Mouse (Mus musculus) midbrain, embryonic 13.5 days (tissue): ENCODE measurements around the gene Hmgn2. TPM values are rescaled to one million over a fixed set of nuclear protein-coding genes. Genes with fewer than 3 reads are reported as not detected.
"Not testable (repeated sequence)": the region's sequence is repeated elsewhere in the genome, so short reads cannot be mapped to it uniquely, and the experiment has no call there.

Experiments
- ATAC-seq: fragments of 200-750 bp; cut with Nextera tagmentation; 2 replicates; pipeline ENCODE4 v1.8.0; 2017; ENCODE audit warnings: mild to moderate bottlenecking, moderate TSS enrichment, moderate library complexity
- H3K27ac ChIP-seq: fragments of 300-500 bp; sonication (generic); 2 replicates; pipeline ENCODE4 v1.5.1; 2015; ENCODE audit warnings: inconsistent platforms, mild to moderate bottlenecking, moderate library complexity
- H3K27me3 ChIP-seq: fragments of 300-500 bp; sonication (generic); 2 replicates; pipeline ENCODE4 v1.6.1; 2015; ENCODE audit warnings: mild to moderate bottlenecking, inconsistent platforms
- H3K36me3 ChIP-seq: fragments of 300-500 bp; sonication (generic); 2 replicates; pipeline ENCODE4 v1.6.1; 2015; ENCODE audit warnings: mild to moderate bottlenecking, inconsistent platforms
- H3K4me1 ChIP-seq: fragments of 300-500 bp; sonication (generic); replicated peaks from 2 replicates; pipeline ENCODE4 v1.6.1; 2015; ENCODE audit warnings: inconsistent platforms
- H3K4me2 ChIP-seq: fragments of 300-500 bp; sonication (generic); replicated peaks from 2 replicates; pipeline ENCODE4 v1.6.1; 2015; ENCODE audit warnings: moderate library complexity, mild to moderate bottlenecking, inconsistent platforms
- H3K4me3 ChIP-seq: fragments of 300-500 bp; sonication (generic); replicated peaks from 2 replicates; pipeline ENCODE4 v1.5.1; 2015; ENCODE audit warnings: mild to moderate bottlenecking, inconsistent platforms
- H3K9ac ChIP-seq: fragments of 300-500 bp; sonication (generic); replicated peaks from 2 replicates; pipeline ENCODE4 v1.6.1; 2015; ENCODE audit warnings: mild to moderate bottlenecking, inconsistent platforms
- H3K9me3 ChIP-seq: fragments of 300-500 bp; sonication (generic); 2 replicates; pipeline ENCODE4 v1.6.1; 2016; ENCODE audit warnings: mild to moderate bottlenecking, inconsistent platforms
- WGBS: fragments of 180-500 bp; shearing (Covaris S2); methylation state at CpG from one replicate; pipeline ENCODE4 v1.1.7; 2015; 5-methylcytosine and 5-hydroxymethylcytosine counted together
- polyA plus RNA-seq: library from polyadenylated mRNA; unstranded; fragments of >200 nt; fragmentation: Nextera tagmentation; extraction: Ambion mirVana; gene quantifications from 2 replicates; pipeline ENCODE4 v1.2.1, GENCODE M21; 2015

The Hmgn2 gene
- polyA plus RNA-seq, 1 experiment from 2014 or later: 1,712 TPM

GRCm38 (mm10) chr4:133940386-133941260, 27.8 kb downstream of the Hmgn2 start:
- no peaks in the 10 kb centered on the region for H3K36me3 ChIP-seq
- no peak overlapping the region for H3K9ac ChIP-seq
- H3K27ac ChIP-seq: no peak overlapping the region
- ATAC-seq: no peak
- no peaks in the 10 kb centered on the region for H3K27me3 ChIP-seq
- H3K4me2 ChIP-seq: no peak overlapping the region
- no peaks in the 10 kb centered on the region for H3K9me3 ChIP-seq
- H3K4me1 ChIP-seq: no peaks in the 10 kb centered on the region
- H3K4me3 ChIP-seq: no peak overlapping the region
- 89% methylated on average over 13 of the region's 13 CpGs for WGBS

- H3K4me2 ChIP-seq: no peak overlapping the region
- no peak overlapping the region for H3K9ac ChIP-seq
- no peak for ATAC-seq
- no peak overlapping the region for H3K4me3 ChIP-seq
- H3K4me1 ChIP-seq: no peaks in the 10 kb centered on the region
- H3K9me3 ChIP-seq: no peaks in the 10 kb centered on the region
- no peaks in the 10 kb centered on the region for H3K27me3 ChIP-seq
- no peaks in the 10 kb centered on the region for H3K36me3 ChIP-seq
- no peak overlapping the region for H3K27ac ChIP-seq
- 64% methylated on average over 2 of the region's 2 CpGs for WGBS
These were observed 30.4 kb downstream of the Hmgn2 start for GRCm38 (mm10) chr4:133938077-133938476.

GRCm38 (mm10) chr4:133931785-133932184, 36.7 kb downstream of the Hmgn2 start:
- no peak overlapping the region for H3K27ac ChIP-seq
- no peak for ATAC-seq
- no peaks in the 10 kb centered on the region for H3K36me3 ChIP-seq
- no peaks in the 10 kb centered on the region for H3K4me1 ChIP-seq
- no peak overlapping the region for H3K9ac ChIP-seq
- no peaks in the 10 kb centered on the region for H3K9me3 ChIP-seq
- no peak overlapping the region for H3K4me2 ChIP-seq
- no peak overlapping the region for H3K4me3 ChIP-seq
- WGBS: 88% methylated on average over 3 of the region's 3 CpGs
- H3K27me3 ChIP-seq: no peaks in the 10 kb centered on the region

- H3K4me2 ChIP-seq: no peak overlapping the region
- no peaks in the 10 kb centered on the region for H3K9me3 ChIP-seq
- no peak for ATAC-seq
- H3K27me3 ChIP-seq: no peaks in the 10 kb centered on the region
- no peak overlapping the region for H3K27ac ChIP-seq
- no peak overlapping the region for H3K9ac ChIP-seq
- H3K4me3 ChIP-seq: no peak overlapping the region
- no peaks in the 10 kb centered on the region for H3K4me1 ChIP-seq
- no peaks in the 10 kb centered on the region for H3K36me3 ChIP-seq
- WGBS: 14% methylated on average over 10 of the region's 10 CpGs
These were observed 37.1 kb downstream of the Hmgn2 start for GRCm38 (mm10) chr4:133931349-133931748.

- 60% methylated on average over 7 of the region's 7 CpGs for WGBS
These were observed 39.2 kb downstream of the Hmgn2 start for GRCm38 (mm10) chr4:133929278-133929670.

GRCm38 (mm10) chr4:133928576-133929277, 39.7 kb downstream of the Hmgn2 start:
- no peak overlapping the region for H3K27ac ChIP-seq
- H3K36me3 ChIP-seq: no peaks in the 10 kb centered on the region
- H3K4me2 ChIP-seq: no peak overlapping the region
- H3K4me1 ChIP-seq: no peaks in the 10 kb centered on the region
- H3K27me3 ChIP-seq: no peaks in the 10 kb centered on the region
- H3K9ac ChIP-seq: no peak overlapping the region
- no peaks in the 10 kb centered on the region for H3K9me3 ChIP-seq
- no peak overlapping the region for H3K4me3 ChIP-seq
- no peak for ATAC-seq
- WGBS: 69% methylated on average over 15 of the region's 15 CpGs

More at GRCm38 (mm10) chr4:133929278-133929670, 39.2 kb downstream of the Hmgn2 start:
- H3K36me3 ChIP-seq: no peaks in the 10 kb centered on the region
- no peak for ATAC-seq
- H3K4me1 ChIP-seq: no peaks in the 10 kb centered on the region
- H3K4me3 ChIP-seq: no peak overlapping the region
- no peaks in the 10 kb centered on the region for H3K27me3 ChIP-seq
- H3K27ac ChIP-seq: no peak overlapping the region
- H3K9me3 ChIP-seq: no peaks in the 10 kb centered on the region
- no peak overlapping the region for H3K4me2 ChIP-seq
- H3K9ac ChIP-seq: no peak overlapping the region

- Histone ChIP-seq H3K4me1 (no peaks in the 10 kb centered on the region), H3K4me3 (no peak overlapping the region), H3K9me3 (no peaks in the 10 kb centered on the region), H3K4me2 (no peak overlapping the region), H3K27ac (no peak overlapping the region), H3K9ac (no peak overlapping the region), H3K27me3 (no peaks in the 10 kb centered on the region), H3K36me3 (no peaks in the 10 kb centered on the region)
- 76% methylated on average over 4 of the region's 4 CpGs for WGBS
- ATAC-seq: no peak
These were observed 43.2 kb downstream of the Hmgn2 start for GRCm38 (mm10) chr4:133925204-133925603.

- Histone ChIP-seq H3K9me3 (no peaks in the 10 kb centered on the region), H3K4me2 (no peak overlapping the region), H3K9ac (no peak overlapping the region), H3K4me3 (no peak overlapping the region), H3K4me1 (no peaks in the 10 kb centered on the region), H3K36me3 (no peaks in the 10 kb centered on the region), H3K27me3 (no peaks in the 10 kb centered on the region), H3K27ac (no peak overlapping the region)
- 95% methylated on average over 5 of the region's 5 CpGs for WGBS
- ATAC-seq: no peak
These were observed 44.7 kb downstream of the Hmgn2 start for GRCm38 (mm10) chr4:133923743-133924142.

- not testable (repeated sequence) for ATAC-seq, H3K4me1 ChIP-seq, H3K27me3 ChIP-seq, H3K27ac ChIP-seq, H3K36me3 ChIP-seq, H3K4me3 ChIP-seq, H3K4me2 ChIP-seq, H3K9me3 ChIP-seq, H3K9ac ChIP-seq
- 92% methylated on average over 21 of the region's 23 CpGs for WGBS
These were observed 50.2 kb downstream of the Hmgn2 start for GRCm38 (mm10) chr4:133918093-133918825.

Other genes with a start within 250 kb of the Hmgn2 start
- gene Arid1a, start 211.9 kb downstream of the Hmgn2 start, polyA plus RNA-seq: 43.6 and 47.1 TPM in 2 replicates
- gene Rps6ka1, start 80.9 kb downstream of the Hmgn2 start, polyA plus RNA-seq: 19.0 and 19.2 TPM in 2 replicates
- 42.0 and 44.7 TPM in 2 replicates for gene Dhdds, start 32.3 kb upstream of the Hmgn2 start, polyA plus RNA-seq
- 0.59 TPM in 2 replicates for gene Lin28a, start 50.2 kb upstream of the Hmgn2 start, polyA plus RNA-seq
- not detected in 2 replicates for gene Zfp683, start 85.2 kb upstream of the Hmgn2 start, polyA plus RNA-seq
- 0.97 and 1.1 TPM in 2 replicates for gene Crybg2, start 92.2 kb upstream of the Hmgn2 start, polyA plus RNA-seq
- gene Cd52, start 126.4 kb upstream of the Hmgn2 start, polyA plus RNA-seq: 2.2 and 2.7 TPM in 2 replicates
- 9.3 and 11.4 TPM in 2 replicates for gene Ubxn11, start 133.9 kb upstream of the Hmgn2 start, polyA plus RNA-seq
- gene Sh3bgrl3, start 160.1 kb upstream of the Hmgn2 start, polyA plus RNA-seq: 319 and 332 TPM in 2 replicates
- 19.9 and 22.4 TPM in 2 replicates for gene Cep85, start 218.5 kb upstream of the Hmgn2 start, polyA plus RNA-seq
- gene Gm7534, start 234.4 kb upstream of the Hmgn2 start, polyA plus RNA-seq: not detected in 2 replicates